Mouse (Mus musculus) heart, postnatal 0 days (tissue): ENCODE measurements around the gene Prss35. TPM values are rescaled to one million over a fixed set of nuclear protein-coding genes. Genes with fewer than 3 reads are reported as not detected.

Experiments
- ATAC-seq: fragments of 200-750 bp; cut with Nextera tagmentation; 2 replicates; pipeline ENCODE4 v1.8.0; 2017; ENCODE audit warnings: low read depth, moderate number of reproducible peaks, moderate library complexity; ENCODE audit not compliant: insufficient read depth
- DNase-seq: peaks from one replicate; pipeline ENCODE4 v3.0.0-alpha.2; 2016; ENCODE audit warnings: low spot score
- H3K27ac ChIP-seq: fragments of 300-500 bp; sonication (generic); 2 replicates; pipeline ENCODE4 v1.5.1; 2014; ENCODE audit warnings: low read depth, mild to moderate bottlenecking
- H3K27me3 ChIP-seq: fragments of 300-500 bp; sonication (generic); 2 replicates; pipeline ENCODE4 v1.6.1; 2014; ENCODE audit warnings: low read length, mixed read lengths; ENCODE audit not compliant: control insufficient read depth, insufficient read depth
- H3K36me3 ChIP-seq: fragments of 300-500 bp; sonication (generic); replicated peaks from 2 replicates; pipeline ENCODE4 v1.6.1; 2014; ENCODE audit warnings: low read length, mixed read lengths; ENCODE audit not compliant: control insufficient read depth, insufficient read depth
- H3K4me1 ChIP-seq: fragments of 300-500 bp; sonication (generic); 2 replicates; pipeline ENCODE4 v1.6.1; 2014; ENCODE audit warnings: antibody characterized with exemption; ENCODE audit not compliant: control insufficient read depth, insufficient read depth
- H3K4me2 ChIP-seq: fragments of 300-500 bp; sonication (generic); 2 replicates; pipeline ENCODE4 v1.6.1; 2014; ENCODE audit warnings: low read depth, mild to moderate bottlenecking, low read length, moderate library complexity
- H3K4me3 ChIP-seq: fragments of 300-500 bp; sonication (generic); 2 replicates; pipeline ENCODE4 v1.5.1; 2014; ENCODE audit warnings: low read depth, low read length
- H3K9ac ChIP-seq: fragments of 300-500 bp; sonication (generic); replicated peaks from 2 replicates; pipeline ENCODE4 v1.6.1; 2014; ENCODE audit warnings: low read depth, low read length, mixed read lengths
- H3K9me3 ChIP-seq: fragments of 300-500 bp; sonication (generic); replicated peaks from 2 replicates; pipeline ENCODE4 v1.6.1; 2016; ENCODE audit warnings: low read length; ENCODE audit not compliant: control insufficient read depth
- CTCF ChIP-seq: IDR thresholded peaks from 2 replicates; pipeline ENCODE4 v1.5.1; 2016; ENCODE audit warnings: antibody characterized with exemption, control low read depth, low read depth
- EP300 ChIP-seq: IDR thresholded peaks from 2 replicates; pipeline ENCODE4 v1.6.1; 2016; ENCODE audit warnings: antibody characterized with exemption, low read depth
- WGBS: fragments of 180-500 bp; shearing (Covaris S2); extraction: QIAGEN DNeasy Blood & Tissue Kit; methylation state at CpG from one replicate; pipeline ENCODE4 v1.1.7; 2014; 5-methylcytosine and 5-hydroxymethylcytosine counted together
- polyA plus RNA-seq: library from polyadenylated mRNA; unstranded; fragments of >200 nt; fragmentation: Nextera tagmentation; extraction: Ambion mirVana; gene quantifications from 2 replicates; pipeline ENCODE4 v1.2.1, GENCODE M21; 2015
- total RNA-seq: library from RNA; depleted of rRNA; stranded (reverse); fragments of >200 nt; gene quantifications from 2 replicates; pipeline ENCODE4 v1.2.3, GENCODE M21; 2014; ENCODE audit warnings: low replicate concordance

Gene Prss35
- total and polyA plus RNA-seq, 2 experiments from 2014 or later, result 8.1 to 10.1 TPM

- no peak for ATAC-seq
- Histone ChIP-seq H3K36me3 (no peaks in the 10 kb centered on the region), H3K9me3 (no peaks in the 10 kb centered on the region), H3K4me3 (no peak overlapping the region), H3K27ac (no peak overlapping the region), H3K4me1 (no peaks in the 10 kb centered on the region), H3K9ac (no peak overlapping the region), H3K27me3 (no peaks in the 10 kb centered on the region), H3K4me2 (no peak overlapping the region)
- DNase-seq, result no peak
- TF ChIP-seq CTCF, result no peak
- no peak for TF ChIP-seq EP300
These were observed 9.1 kb upstream of the Prss35 start for GRCm38 (mm10) chr9:86734357-86734756.

- WGBS, result 75% methylated on average over 9 of the region's 9 CpGs
- no peak overlapping the region for H3K4me2 ChIP-seq
- no peaks in the 10 kb centered on the region for H3K4me1 ChIP-seq
- no peaks in the 10 kb centered on the region for H3K9me3 ChIP-seq
- no peaks in the 10 kb centered on the region for H3K27me3 ChIP-seq
- no peak overlapping the region for H3K4me3 ChIP-seq
- DNase-seq, result no peak
- TF ChIP-seq EP300, result no peak
- TF ChIP-seq CTCF, result no peak
- ATAC-seq, result no peak
- no peak overlapping the region for H3K9ac ChIP-seq
- no peak overlapping the region for H3K27ac ChIP-seq
- H3K36me3 ChIP-seq, result no peaks in the 10 kb centered on the region
These were observed 8.7 kb upstream of the Prss35 start for GRCm38 (mm10) chr9:86734795-86735194.

- no peaks in the 10 kb centered on the region for H3K36me3 ChIP-seq
- H3K27me3 ChIP-seq, result no peaks in the 10 kb centered on the region
- H3K9me3 ChIP-seq, result no peaks in the 10 kb centered on the region
- WGBS, result 25% methylated on average over 4 of the region's 4 CpGs
- no peak overlapping the region for H3K9ac ChIP-seq
- no peak overlapping the region for H3K4me3 ChIP-seq
- H3K4me1 ChIP-seq, result no peaks in the 10 kb centered on the region
- peak; percentile 91 for ATAC-seq
- H3K27ac ChIP-seq, result no peak overlapping the region
- DNase-seq, result peak; percentile 35
- no peak overlapping the region for H3K4me2 ChIP-seq
- TF ChIP-seq EP300, result no peak
- no peak for TF ChIP-seq CTCF
These were observed 6.5 kb upstream of the Prss35 start for GRCm38 (mm10) chr9:86736991-86737390.

GRCm38 (mm10) chr9:86738067-86738466 lies 5.4 kb upstream of the Prss35 start:
- Histone ChIP-seq H3K36me3 (no peaks in the 10 kb centered on the region), H3K4me2 (no peak overlapping the region), H3K4me1 (no peaks in the 10 kb centered on the region), H3K27me3 (no peaks in the 10 kb centered on the region), H3K27ac (no peak overlapping the region), H3K9ac (no peak overlapping the region), H3K9me3 (no peaks in the 10 kb centered on the region), H3K4me3 (no peak overlapping the region)
- TF ChIP-seq EP300 (no peak), CTCF (no peak)
- DNase-seq, result no peak
- WGBS, result 89% methylated on average over 1 of the region's 1 CpGs
- ATAC-seq, result no peak

GRCm38 (mm10) chr9:86738801-86739200 lies 4.6 kb upstream of the Prss35 start:
- Histone ChIP-seq H3K27ac (no peak overlapping the region), H3K9me3 (no peaks in the 10 kb centered on the region), H3K4me2 (no peak overlapping the region), H3K9ac (no peak overlapping the region), H3K36me3 (no peaks in the 10 kb centered on the region), H3K4me1 (no peaks in the 10 kb centered on the region), H3K27me3 (no peaks in the 10 kb centered on the region), H3K4me3 (no peak overlapping the region)
- ATAC-seq, result no peak
- DNase-seq, result no peak
- 81% methylated on average over 8 of the region's 8 CpGs for WGBS
- no peak for TF ChIP-seq CTCF
- no peak for TF ChIP-seq EP300

GRCm38 (mm10) chr9:86739971-86740370 lies 3.5 kb upstream of the Prss35 start:
- Histone ChIP-seq H3K9me3 (no peaks in the 10 kb centered on the region), H3K36me3 (no peaks in the 10 kb centered on the region), H3K9ac (no peak overlapping the region), H3K27ac (no peak overlapping the region), H3K4me3 (no peak overlapping the region), H3K4me1 (no peaks in the 10 kb centered on the region), H3K27me3 (no peaks in the 10 kb centered on the region), H3K4me2 (no peak overlapping the region)
- TF ChIP-seq CTCF, result no peak
- no peak for ATAC-seq
- 42% methylated on average over 3 of the region's 3 CpGs for WGBS
- no peak for DNase-seq
